Mouse (Mus musculus): ENCODE results near the gene Irf5.

- TF ChIP-seq CTCF (IDR thresholded peaks at IDR 0.05; ENCODE audit: low read depth): no peak; the same call in 1 of the 2 replicates
- TF ChIP-seq EP300 (optimal IDR thresholded peaks at IDR 0.05): no peak
These were observed 1.7 kb downstream of the Irf5 start for GRCm38 (mm10) chr6:29528165-29528505.
